8 mouse cellular contexts compared by ENCODE assay signal in the genomic region with DNA sequence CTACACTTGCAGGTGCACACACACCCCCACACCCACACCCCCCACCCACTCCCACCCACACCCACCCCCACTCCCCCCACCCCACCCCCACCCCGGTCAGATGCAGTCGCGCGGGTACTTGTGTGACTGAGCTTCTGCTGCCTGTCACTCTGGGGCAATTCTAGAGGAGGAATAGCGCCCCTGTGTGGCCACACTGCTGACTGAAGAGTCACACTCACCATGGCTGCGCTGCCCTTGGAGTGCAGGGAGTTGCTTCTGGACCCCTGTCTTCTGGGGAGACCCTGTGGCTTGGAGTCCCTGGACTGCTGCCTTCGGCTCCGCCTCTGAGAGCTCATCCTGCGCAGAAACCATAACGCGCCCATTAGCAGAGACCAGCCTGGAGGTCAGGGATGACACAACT. TPM values are rescaled to one million over a fixed set of nuclear protein-coding genes. Genes with fewer than 3 reads are reported as not detected.
DNase-seq lines count a peak whose midpoint lies in the region.

No protein-coding gene starts in this region.

- intact Hi-C loops in left cerebral cortex, postnatal 14 days (cut with DNase I): no loop called here

- DNase-seq in adrenal gland, adult (ENCODE audit: inconsistent age in 2 of 2, low spot score in 1 of 2): peak; percentile 73 to 86
- DNase-seq in adrenal gland, adult 8-10 months: no peak
- peak; percentile 53 to 70 for DNase-seq in left cerebral cortex, postnatal 14 days (ENCODE audit: low spot score in 2 of 2)
- no peak for DNase-seq in left cerebral cortex, adult 8-10 months (ENCODE audit: low spot score in 2 of 2)
- peak; percentile 52 for DNase-seq in T-cell, adult 2 months (ENCODE audit: low spot score)
- DNase-seq in forelimb bud, embryonic 11.5 days (ENCODE audit: low read depth, low spot score): peak; percentile 28
- DNase-seq in naive thymus-derived CD4-positive, alpha-beta T cell, adult 2 months (ENCODE audit: low read depth): peak; percentile 66
- DNase-seq in ovary, postnatal 10 days (ENCODE audit: low spot score): no peak

RNA-seq across cellular contexts. Expression of a gene that starts 4.3 kb away (rescaled TPM):
- 10 to 100 TPM; 12.0 to 15.5 (median 12.9) TPM for total RNA-seq in adrenal gland, adult 8-10 months (2022)
- 1 to 10 TPM; 6.6 to 6.8 TPM for total RNA-seq in left cerebral cortex, postnatal 14 days (2021)
- 1 to 10 TPM; 5.9 to 7.1 (median 6.8) TPM for total RNA-seq in left cerebral cortex, adult 8-10 months (2022)

RNA-seq across cellular contexts. Expression of a gene that starts 39.5 kb away (rescaled TPM):
- 10 to 100 TPM in 3 of 4 experiments, 1 to 10 TPM in 1; 8.2 to 19.2 (median 14.6) TPM for total RNA-seq in adrenal gland, adult 8-10 months (2022)
- total RNA-seq in left cerebral cortex, postnatal 14 days (2021): 10 to 100 TPM; 28.3 to 29.0 TPM
- total RNA-seq in left cerebral cortex, adult 8-10 months (2022): 10 to 100 TPM; 20.6 to 32.1 (median 27.1) TPM

RNA-seq across cellular contexts. Expression of a gene that starts 40.9 kb away (rescaled TPM):
- not detected for total RNA-seq in adrenal gland, adult 8-10 months (2022)
- total RNA-seq in left cerebral cortex, postnatal 14 days (2021): not detected
- total RNA-seq in left cerebral cortex, adult 8-10 months (2022): not detected

Comparison
In these comparisons a context has a peak if more than half of its experiments do, and no peak if none do; other contexts are left out.
1. DNase-seq: peak in adrenal gland, adult (2 of 2), left cerebral cortex, postnatal 14 days (2 of 2), T-cell, adult 2 months (single experiment), forelimb bud, embryonic 11.5 days (single experiment) and naive thymus-derived CD4-positive, alpha-beta T cell, adult 2 months (single experiment); none in adrenal gland, adult 8-10 months (single experiment), left cerebral cortex, adult 8-10 months (0 of 2) and ovary, postnatal 10 days (single experiment).